Mouse (Mus musculus): ENCODE measurements around the gene Fam53b.

- TF ChIP-seq CTCF (IDR thresholded peaks at IDR 0.05; ENCODE audit: insufficient read depth, low read length) = no peak
- no peak for TF ChIP-seq POLR2A (IDR thresholded peaks at IDR 0.05; ENCODE audit: borderline replicate concordance, extremely low read depth, low read depth, low read length)
Measured at GRCm38 (mm10) chr7:132683923-132684322, 129.8 kb downstream of the Fam53b start.

Data from lung, adult 2 months (tissue).